In genomic region chr9:54502111-54502495, GRCm38 (mm10) we compare ENCODE assay signal across 8 mouse cellular contexts. TPM values are rescaled to one million over a fixed set of nuclear protein-coding genes. Genes with fewer than 3 reads are reported as not detected.
DNase-seq lines count a peak whose midpoint lies in the region; ATAC-seq and TF ChIP-seq lines count a peak whose summit lies in the region.

No protein-coding gene starts in this region.

- peak overlapping the region; percentile 99 for H3K4me2 ChIP-seq in kidney, embryonic 16.5 days (replicated peaks; ENCODE audit: low read depth, low read length)
- peak overlapping the region; percentile 63 for H3K4me2 ChIP-seq in hindbrain, embryonic 13.5 days
- peak overlapping the region; percentile 65 for H3K4me2 ChIP-seq in midbrain, embryonic 13.5 days (replicated peaks)

- no peak; the same call in 1 of the 2 replicates for ATAC-seq in kidney, embryonic 16.5 days (ENCODE audit: low FRiP score, low TSS enrichment)
- ATAC-seq in hindbrain, embryonic 13.5 days (ENCODE audit: low FRiP score) = no peak
- no peak; the same call in 1 of the 2 replicates for ATAC-seq in midbrain, embryonic 13.5 days

- 3% methylated on average over 13 of the region's 13 CpGs for WGBS in kidney, embryonic 16.5 days
- WGBS in hindbrain, embryonic 13.5 days = 5% methylated on average over 13 of the region's 13 CpGs
- 3% methylated on average over 13 of the region's 13 CpGs for WGBS in midbrain, embryonic 13.5 days

- peaks cover 4% of the 10 kb centered on the region; the same call in 1 of the 2 replicates for H3K4me1 ChIP-seq in kidney, embryonic 16.5 days (ENCODE audit: insufficient read depth, low read length)
- H3K4me1 ChIP-seq in cortical plate, adult 2 months (ENCODE audit: control insufficient read depth, insufficient read depth, low read length) = peaks cover 4% of the 10 kb centered on the region; the same call in 1 of the 2 replicates
- peaks cover 30% of the 10 kb centered on the region for H3K4me1 ChIP-seq in hindbrain, embryonic 13.5 days (replicated peaks)
- H3K4me1 ChIP-seq in midbrain, embryonic 13.5 days (replicated peaks) = peaks cover 22% of the 10 kb centered on the region

- intact Hi-C loops in left cerebral cortex, postnatal 14 days (cut with DNase I) = no loop called here

- peaks cover 2% of the 10 kb centered on the region; the same call in 1 of the 2 replicates for H3K27me3 ChIP-seq in kidney, embryonic 16.5 days (ENCODE audit: insufficient read depth, low read length)
- no peaks in the 10 kb centered on the region for H3K27me3 ChIP-seq in hindbrain, embryonic 13.5 days
- H3K27me3 ChIP-seq in midbrain, embryonic 13.5 days = 0 out of 2 replicates have a peak, but pooled peaks cover 6% of the 10 kb centered on the region

- no peak overlapping the region for H3K27ac ChIP-seq in kidney, embryonic 16.5 days (ENCODE audit: low read length)
- H3K27ac ChIP-seq in cortical plate, adult 2 months (ENCODE audit: insufficient read depth, low read length) = 0 out of 2 replicates have a peak overlapping the region, but pooled peaks have one; percentile 7
- peak overlapping the region; percentile 92; the same call in 1 of the 2 replicates for H3K27ac ChIP-seq in hindbrain, embryonic 13.5 days
- peak overlapping the region; percentile 90; the same call in 1 of the 2 replicates for H3K27ac ChIP-seq in midbrain, embryonic 13.5 days

- no peaks in the 10 kb centered on the region for H3K9me3 ChIP-seq in kidney, embryonic 16.5 days (ENCODE audit: low read length)
- no peaks in the 10 kb centered on the region for H3K9me3 ChIP-seq in hindbrain, embryonic 13.5 days
- H3K9me3 ChIP-seq in midbrain, embryonic 13.5 days = no peaks in the 10 kb centered on the region

- TF ChIP-seq CTCF in cortical plate, adult 2 months (IDR thresholded peaks at IDR 0.05; ENCODE audit: extremely low read depth, insufficient read depth, low read length) = no peak

- H3K9ac ChIP-seq in kidney, embryonic 16.5 days (replicated peaks; ENCODE audit: low read length) = peak overlapping the region; percentile 80; the same call in 1 of the 2 replicates
- peak overlapping the region; percentile 92 for H3K9ac ChIP-seq in hindbrain, embryonic 13.5 days
- H3K9ac ChIP-seq in midbrain, embryonic 13.5 days (replicated peaks) = peak overlapping the region; percentile 90; the same call in 1 of the 2 replicates

- no peaks in the 10 kb centered on the region for H3K36me3 ChIP-seq in kidney, embryonic 16.5 days (ENCODE audit: insufficient read depth, low read length)
- H3K36me3 ChIP-seq in hindbrain, embryonic 13.5 days = no peaks in the 10 kb centered on the region
- no peaks in the 10 kb centered on the region for H3K36me3 ChIP-seq in midbrain, embryonic 13.5 days

- H3K4me3 ChIP-seq in kidney, embryonic 16.5 days (ENCODE audit: low read length) = peak overlapping the region; percentile 83
- peak overlapping the region; percentile 100 for H3K4me3 ChIP-seq in cortical plate, adult 2 months (ENCODE audit: insufficient read depth, low read length)
- peak overlapping the region; percentile 89 for H3K4me3 ChIP-seq in hindbrain, embryonic 13.5 days
- peak overlapping the region; percentile 80 for H3K4me3 ChIP-seq in midbrain, embryonic 13.5 days (replicated peaks)

- TF ChIP-seq POLR2A in cortical plate, adult 2 months (IDR thresholded peaks at IDR 0.05; ENCODE audit: extremely low read depth, insufficient read depth, low read length) = no peak

- DNase-seq in kidney, adult 8-10 months = no peak
- no peak for DNase-seq in urinary bladder, postnatal 25 days (ENCODE audit: low spot score)
- DNase-seq in cerebellum, adult 9-10 months = no peak
- no peak for DNase-seq in left cerebral cortex, postnatal 14 days (ENCODE audit: low spot score in 2 of 2)

RNA-seq across cellular contexts. Expression of gene Dmxl2, which starts 0.7 kb away (rescaled TPM):
- polyA plus RNA-seq in kidney, embryonic 16.5 days (2015; fragmentation: Nextera tagmentation; extraction: Ambion mirVana) = 4.7 and 5.7 TPM in 2 replicates
- polyA plus RNA-seq in cortical plate, adult 2 months (2012; rRNA removed) = 92.3 and 99.4 TPM in 2 replicates
- polyA plus RNA-seq in hindbrain, embryonic 13.5 days (2015; fragmentation: Nextera tagmentation; extraction: Ambion mirVana) = 43.3 and 44.0 TPM in 2 replicates
- 36.5 and 38.8 TPM in 2 replicates for polyA plus RNA-seq in midbrain, embryonic 13.5 days (2015; fragmentation: Nextera tagmentation; extraction: Ambion mirVana)
- 100 to 1,000 TPM; 197 to 206 TPM for total RNA-seq in left cerebral cortex, postnatal 14 days (2021)

RNA-seq across cellular contexts. Expression of gene Sh2d7, which starts 36.7 kb away (rescaled TPM):
- not detected in 2 replicates for polyA plus RNA-seq in kidney, embryonic 16.5 days (2015; fragmentation: Nextera tagmentation; extraction: Ambion mirVana)
- 0.09 and 0.10 TPM in 2 replicates for polyA plus RNA-seq in cortical plate, adult 2 months (2012; rRNA removed)
- 0.08 TPM in 1 of 2 replicates, not detected in the other for polyA plus RNA-seq in hindbrain, embryonic 13.5 days (2015; fragmentation: Nextera tagmentation; extraction: Ambion mirVana)
- not detected in 2 replicates for polyA plus RNA-seq in midbrain, embryonic 13.5 days (2015; fragmentation: Nextera tagmentation; extraction: Ambion mirVana)
- not detected for total RNA-seq in left cerebral cortex, postnatal 14 days (2021)

RNA-seq across cellular contexts. Expression of gene Cib2, which starts 57.9 kb away (rescaled TPM):
- polyA plus RNA-seq in kidney, embryonic 16.5 days (2015; fragmentation: Nextera tagmentation; extraction: Ambion mirVana) = 15.8 and 15.9 TPM in 2 replicates
- 33.8 and 34.7 TPM in 2 replicates for polyA plus RNA-seq in cortical plate, adult 2 months (2012; rRNA removed)
- polyA plus RNA-seq in hindbrain, embryonic 13.5 days (2015; fragmentation: Nextera tagmentation; extraction: Ambion mirVana) = 42.4 and 45.2 TPM in 2 replicates
- 27.8 and 28.5 TPM in 2 replicates for polyA plus RNA-seq in midbrain, embryonic 13.5 days (2015; fragmentation: Nextera tagmentation; extraction: Ambion mirVana)
- total RNA-seq in left cerebral cortex, postnatal 14 days (2021) = 10 to 100 TPM; 17.6 to 20.2 TPM
